Comparison of ENCODE assay signal across 7 mouse cellular contexts in the genomic region with DNA sequence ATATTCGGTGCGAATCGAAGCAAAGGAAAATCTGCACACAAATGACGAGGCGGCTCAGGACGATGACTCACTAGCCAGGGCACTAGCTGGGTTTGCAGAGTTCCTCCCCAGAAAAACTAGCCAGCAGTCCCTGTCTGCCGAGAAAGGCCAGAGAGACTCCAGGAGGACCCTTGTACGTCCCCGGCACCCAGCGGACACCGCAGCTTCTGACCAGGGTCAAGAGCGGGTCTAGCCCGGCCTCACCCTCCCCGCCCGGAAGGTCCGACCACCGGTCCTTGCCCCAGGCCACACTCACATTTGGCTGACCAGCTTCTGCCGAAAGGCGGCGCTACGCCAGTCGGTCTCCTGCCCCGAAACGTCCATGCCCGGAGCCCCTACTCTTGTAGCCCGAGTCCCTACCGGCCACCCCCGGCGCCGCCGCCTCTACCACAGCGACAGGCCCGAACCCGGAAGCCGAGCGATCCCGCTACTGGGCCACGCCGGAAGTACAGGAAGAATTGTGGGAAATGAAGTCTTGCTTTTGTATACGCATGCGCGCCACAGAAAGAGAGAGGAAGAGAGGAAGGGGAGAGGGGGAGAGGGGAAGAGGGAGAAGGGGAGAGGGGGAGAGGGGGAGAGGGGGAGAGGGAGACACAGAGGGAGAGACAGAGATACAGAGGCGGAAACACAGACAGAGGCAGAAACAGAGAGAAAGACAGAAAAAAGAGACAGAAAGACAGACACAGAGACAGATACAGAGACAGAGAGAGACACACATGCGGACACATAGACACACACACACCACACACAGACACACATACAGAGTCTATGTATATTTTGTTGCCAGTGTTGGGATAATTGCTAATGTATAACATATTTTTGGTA. TPM values are rescaled to one million over a fixed set of nuclear protein-coding genes. Genes with fewer than 3 reads are reported as not detected.
DNase-seq lines count a peak whose midpoint lies in the region; ATAC-seq lines count a peak whose summit lies in the region.

No protein-coding gene starts in this region.

- no peaks in the 10 kb centered on the region for H3K9me3 ChIP-seq in limb, embryonic 10.5 days (replicated peaks)
- no peaks in the 10 kb centered on the region for H3K9me3 ChIP-seq in midbrain, embryonic 13.5 days

- H3K9ac ChIP-seq in midbrain, embryonic 13.5 days (replicated peaks), result peak overlapping the region; percentile 93

- H3K36me3 ChIP-seq in limb, embryonic 10.5 days, result peaks cover 9% of the 10 kb centered on the region; the same call in 1 of the 2 replicates
- no peaks in the 10 kb centered on the region for H3K36me3 ChIP-seq in midbrain, embryonic 13.5 days

- peaks cover 20% of the 10 kb centered on the region for H3K4me1 ChIP-seq in limb, embryonic 10.5 days
- H3K4me1 ChIP-seq in midbrain, embryonic 13.5 days (replicated peaks), result peaks cover 17% of the 10 kb centered on the region

- peak; percentile 85 for DNase-seq in adrenal gland, adult 8-10 months
- peak; percentile 92 for DNase-seq in embryo, embryonic 9.5 days (ENCODE audit: extremely low spot score)
- peak; percentile 90 for DNase-seq in kidney, adult 11 months
- DNase-seq in limb, embryonic 10.5 days (ENCODE audit: low spot score), result peak; percentile 94
- peak; percentile 79 for DNase-seq in spleen, adult 12 weeks (ENCODE audit: low spot score)

- peak overlapping the region; percentile 95 for H3K4me3 ChIP-seq in limb, embryonic 10.5 days
- peak overlapping the region; percentile 94 for H3K4me3 ChIP-seq in midbrain, embryonic 13.5 days (replicated peaks)

- ATAC-seq in granulocyte monocyte progenitor cell, adult 5-6 weeks (replicated peaks; ENCODE audit: poor library complexity, severe bottlenecking), result peak; percentile 87
- peak; percentile 96 for ATAC-seq in midbrain, embryonic 13.5 days

- H3K27ac ChIP-seq in limb, embryonic 10.5 days, result peak overlapping the region; percentile 91
- H3K27ac ChIP-seq in midbrain, embryonic 13.5 days, result peak overlapping the region; percentile 79

- 3% methylated on average over 42 of the region's 44 CpGs for WGBS in limb, embryonic 10.5 days
- 1% methylated on average over 44 of the region's 44 CpGs for WGBS in midbrain, embryonic 13.5 days

- H3K27me3 ChIP-seq in limb, embryonic 10.5 days (ENCODE audit: low read depth, poor library complexity, severe bottlenecking), result no peaks in the 10 kb centered on the region
- no peaks in the 10 kb centered on the region for H3K27me3 ChIP-seq in midbrain, embryonic 13.5 days

- peak overlapping the region; percentile 95 for H3K4me2 ChIP-seq in midbrain, embryonic 13.5 days (replicated peaks)

RNA-seq across cellular contexts. Expression of a gene that starts 10.0 kb away (rescaled TPM):
- total RNA-seq in adrenal gland, adult 8-10 months (2022), result 10 to 100 TPM; 54.1 to 95.8 (median 62.0) TPM
- total RNA-seq in granulocyte monocyte progenitor cell, adult 5-6 weeks (2014; fragmentation: Nextera tagmentation), result 59.4 and 61.7 TPM in 2 replicates
- total RNA-seq in granulocyte monocyte progenitor cell, adult 5-6 weeks (2017), result 21.3 and 23.7 TPM in 2 replicates
- polyA plus RNA-seq in limb, embryonic 10.5 days (2016; fragmentation: Nextera tagmentation; extraction: Ambion mirVana), result 53.2 and 55.1 TPM in 2 replicates
- polyA plus RNA-seq in midbrain, embryonic 13.5 days (2015; fragmentation: Nextera tagmentation; extraction: Ambion mirVana), result 44.7 and 47.7 TPM in 2 replicates

RNA-seq across cellular contexts. Expression of a gene that starts 36.7 kb away (rescaled TPM):
- total RNA-seq in adrenal gland, adult 8-10 months (2022), result 10 to 100 TPM; 40.5 to 65.6 (median 50.8) TPM
- 16.7 and 20.1 TPM in 2 replicates for total RNA-seq in granulocyte monocyte progenitor cell, adult 5-6 weeks (2014; fragmentation: Nextera tagmentation)
- 13.2 and 24.6 TPM in 2 replicates for total RNA-seq in granulocyte monocyte progenitor cell, adult 5-6 weeks (2017)
- polyA plus RNA-seq in limb, embryonic 10.5 days (2016; fragmentation: Nextera tagmentation; extraction: Ambion mirVana), result 70.4 and 81.3 TPM in 2 replicates
- polyA plus RNA-seq in midbrain, embryonic 13.5 days (2015; fragmentation: Nextera tagmentation; extraction: Ambion mirVana), result 64.9 and 68.9 TPM in 2 replicates

Comparison
In these comparisons a context has a peak if more than half of its experiments do, and no peak if none do; other contexts are left out.
1. Peak in every context shown above with its lines: DNase-seq, ATAC-seq, H3K4me3 ChIP-seq and H3K27ac ChIP-seq.